Mouse (Mus musculus): ENCODE measurements around the gene Cd72. TPM values are rescaled to one million over a fixed set of nuclear protein-coding genes. Genes with fewer than 3 reads are reported as not detected.

The Cd72 gene
- polyA plus RNA-seq, 1 experiment from 2014 or later: 8.8 TPM

GRCm38 (mm10) chr4:43407071-43407920, 47.1 kb downstream of the Cd72 start:
- peak overlapping the region; percentile 69 for H3K4me2 ChIP-seq (ENCODE audit: low read length)
- H3K27ac ChIP-seq (ENCODE audit: low read depth, low read length): peak overlapping the region; percentile 93
- WGBS: 75% methylated on average over 12 of the region's 12 CpGs
- peaks cover 18% of the 10 kb centered on the region for H3K4me1 ChIP-seq (ENCODE audit: control insufficient read depth, insufficient read depth, low read length)
- H3K9ac ChIP-seq (ENCODE audit: low read length): peak overlapping the region; percentile 87
- no peaks in the 10 kb centered on the region for H3K36me3 ChIP-seq (ENCODE audit: control insufficient read depth, insufficient read depth, low read length)
- ATAC-seq (peak; percentile 58), DNase-seq (ENCODE audit: low spot score) (peak; percentile 62)
- peak overlapping the region; percentile 58 for H3K4me3 ChIP-seq (ENCODE audit: low read depth, low read length)
- H3K9me3 ChIP-seq (replicated peaks; ENCODE audit: control insufficient read depth, low read length): no peaks in the 10 kb centered on the region
- no peaks in the 10 kb centered on the region for H3K27me3 ChIP-seq (replicated peaks; ENCODE audit: control insufficient read depth, insufficient read depth, low read length)

GRCm38 (mm10) chr4:43406162-43406971, 48.1 kb downstream of the Cd72 start:
- Histone ChIP-seq H3K9me3 (replicated peaks; ENCODE audit: control insufficient read depth, low read length) (no peaks in the 10 kb centered on the region), H3K4me2 (ENCODE audit: low read length) (peak overlapping the region; percentile 69), H3K4me3 (ENCODE audit: low read depth, low read length) (peak overlapping the region; percentile 58), H3K4me1 (ENCODE audit: control insufficient read depth, insufficient read depth, low read length) (peaks cover 18% of the 10 kb centered on the region), H3K9ac (ENCODE audit: low read length) (peak overlapping the region; percentile 87), H3K27ac (ENCODE audit: low read depth, low read length) (peak overlapping the region; percentile 93), H3K27me3 (replicated peaks; ENCODE audit: control insufficient read depth, insufficient read depth, low read length) (no peaks in the 10 kb centered on the region), H3K36me3 (ENCODE audit: control insufficient read depth, insufficient read depth, low read length) (0 out of 2 replicates have a peak, but pooled peaks cover 3% of the 10 kb centered on the region)
- ATAC-seq (peak; percentile 94), DNase-seq (ENCODE audit: low spot score) (peak; percentile 92)
- WGBS: 2% methylated on average over 28 of the region's 28 CpGs

GRCm38 (mm10) chr4:43404697-43405096, 49.7 kb downstream of the Cd72 start:
- H3K9ac ChIP-seq (ENCODE audit: low read length): no peak overlapping the region
- WGBS: 89% methylated on average over 10 of the region's 10 CpGs
- no peak overlapping the region for H3K4me2 ChIP-seq (ENCODE audit: low read length)
- H3K4me1 ChIP-seq (ENCODE audit: control insufficient read depth, insufficient read depth, low read length): peaks cover 18% of the 10 kb centered on the region
- DNase-seq (ENCODE audit: low spot score) (no peak), ATAC-seq (no peak)
- H3K9me3 ChIP-seq (replicated peaks; ENCODE audit: control insufficient read depth, low read length): no peaks in the 10 kb centered on the region
- no peak overlapping the region for H3K4me3 ChIP-seq (ENCODE audit: low read depth, low read length)
- 0 out of 2 replicates have a peak, but pooled peaks cover 3% of the 10 kb centered on the region for H3K36me3 ChIP-seq (ENCODE audit: control insufficient read depth, insufficient read depth, low read length)
- no peak overlapping the region for H3K27ac ChIP-seq (ENCODE audit: low read depth, low read length)
- H3K27me3 ChIP-seq (replicated peaks; ENCODE audit: control insufficient read depth, insufficient read depth, low read length): no peaks in the 10 kb centered on the region

GRCm38 (mm10) chr4:43402212-43402611, 52.2 kb downstream of the Cd72 start:
- 89% methylated on average over 9 of the region's 9 CpGs for WGBS
- no peaks in the 10 kb centered on the region for H3K9me3 ChIP-seq (replicated peaks; ENCODE audit: control insufficient read depth, low read length)
- peaks cover 11% of the 10 kb centered on the region for H3K4me1 ChIP-seq (ENCODE audit: control insufficient read depth, insufficient read depth, low read length)
- H3K27ac ChIP-seq (ENCODE audit: low read depth, low read length): no peak overlapping the region
- H3K9ac ChIP-seq (ENCODE audit: low read length): no peak overlapping the region
- no peak for DNase-seq (ENCODE audit: low spot score)
- H3K4me3 ChIP-seq (ENCODE audit: low read depth, low read length): no peak overlapping the region
- no peak overlapping the region for H3K4me2 ChIP-seq (ENCODE audit: low read length)
- 0 out of 2 replicates have a peak, but pooled peaks cover 3% of the 10 kb centered on the region for H3K36me3 ChIP-seq (ENCODE audit: control insufficient read depth, insufficient read depth, low read length)
- no peaks in the 10 kb centered on the region for H3K27me3 ChIP-seq (replicated peaks; ENCODE audit: control insufficient read depth, insufficient read depth, low read length)
- ATAC-seq: no peak

GRCm38 (mm10) chr4:43401486-43401885, 52.9 kb downstream of the Cd72 start:
- H3K4me3 ChIP-seq (ENCODE audit: low read depth, low read length): no peak overlapping the region
- ATAC-seq (no peak), DNase-seq (ENCODE audit: low spot score) (no peak)
- 0 out of 2 replicates have a peak, but pooled peaks cover 3% of the 10 kb centered on the region for H3K36me3 ChIP-seq (ENCODE audit: control insufficient read depth, insufficient read depth, low read length)
- no peak overlapping the region for H3K9ac ChIP-seq (ENCODE audit: low read length)
- peaks cover 11% of the 10 kb centered on the region for H3K4me1 ChIP-seq (ENCODE audit: control insufficient read depth, insufficient read depth, low read length)
- no peaks in the 10 kb centered on the region for H3K9me3 ChIP-seq (replicated peaks; ENCODE audit: control insufficient read depth, low read length)
- H3K27ac ChIP-seq (ENCODE audit: low read depth, low read length): no peak overlapping the region
- no peaks in the 10 kb centered on the region for H3K27me3 ChIP-seq (replicated peaks; ENCODE audit: control insufficient read depth, insufficient read depth, low read length)
- no peak overlapping the region for H3K4me2 ChIP-seq (ENCODE audit: low read length)
- 87% methylated on average over 10 of the region's 10 CpGs for WGBS

GRCm38 (mm10) chr4:43400976-43401375, 53.5 kb downstream of the Cd72 start:
- Histone ChIP-seq H3K27ac (ENCODE audit: low read depth, low read length) (no peak overlapping the region), H3K9ac (ENCODE audit: low read length) (no peak overlapping the region), H3K36me3 (ENCODE audit: control insufficient read depth, insufficient read depth, low read length) (0 out of 2 replicates have a peak, but pooled peaks cover 3% of the 10 kb centered on the region), H3K4me2 (ENCODE audit: low read length) (no peak overlapping the region), H3K4me1 (ENCODE audit: control insufficient read depth, insufficient read depth, low read length) (peaks cover 11% of the 10 kb centered on the region), H3K9me3 (replicated peaks; ENCODE audit: control insufficient read depth, low read length) (no peaks in the 10 kb centered on the region), H3K27me3 (replicated peaks; ENCODE audit: control insufficient read depth, insufficient read depth, low read length) (no peaks in the 10 kb centered on the region), H3K4me3 (ENCODE audit: low read depth, low read length) (no peak overlapping the region)
- DNase-seq (ENCODE audit: low spot score) (peak; percentile 28), ATAC-seq (no peak)
- WGBS: 18% methylated on average over 10 of the region's 10 CpGs

GRCm38 (mm10) chr4:43399391-43400131, 54.9 kb downstream of the Cd72 start:
- Histone ChIP-seq H3K27ac (ENCODE audit: low read depth, low read length) (no peak overlapping the region), H3K9ac (ENCODE audit: low read length) (no peak overlapping the region), H3K9me3 (replicated peaks; ENCODE audit: control insufficient read depth, low read length) (no peaks in the 10 kb centered on the region), H3K36me3 (ENCODE audit: control insufficient read depth, insufficient read depth, low read length) (0 out of 2 replicates have a peak, but pooled peaks cover 3% of the 10 kb centered on the region), H3K27me3 (replicated peaks; ENCODE audit: control insufficient read depth, insufficient read depth, low read length) (no peaks in the 10 kb centered on the region), H3K4me1 (ENCODE audit: control insufficient read depth, insufficient read depth, low read length) (peaks cover 6% of the 10 kb centered on the region; the same call in 1 of the 2 replicates), H3K4me3 (ENCODE audit: low read depth, low read length) (no peak overlapping the region), H3K4me2 (ENCODE audit: low read length) (no peak overlapping the region)
- ATAC-seq: no peak
- 88% methylated on average over 31 of the region's 31 CpGs for WGBS
- no peak for DNase-seq (ENCODE audit: low spot score)

GRCm38 (mm10) chr4:43398829-43399331, 55.5 kb downstream of the Cd72 start:
- ATAC-seq: 0 out of 2 replicates have a peak, but pooled peaks have one; percentile 26
- Histone ChIP-seq H3K4me3 (ENCODE audit: low read depth, low read length) (no peak overlapping the region), H3K36me3 (ENCODE audit: control insufficient read depth, insufficient read depth, low read length) (0 out of 2 replicates have a peak, but pooled peaks cover 3% of the 10 kb centered on the region), H3K27me3 (replicated peaks; ENCODE audit: control insufficient read depth, insufficient read depth, low read length) (no peaks in the 10 kb centered on the region), H3K4me1 (ENCODE audit: control insufficient read depth, insufficient read depth, low read length) (peaks cover 6% of the 10 kb centered on the region; the same call in 1 of the 2 replicates), H3K9me3 (replicated peaks; ENCODE audit: control insufficient read depth, low read length) (no peaks in the 10 kb centered on the region), H3K4me2 (ENCODE audit: low read length) (no peak overlapping the region), H3K9ac (ENCODE audit: low read length) (no peak overlapping the region), H3K27ac (ENCODE audit: low read depth, low read length) (no peak overlapping the region)
- WGBS: 59% methylated on average over 17 of the region's 17 CpGs
- DNase-seq (ENCODE audit: low spot score): peak; percentile 49

Measured in forebrain, embryonic 14.5 days (tissue).